Mouse (Mus musculus) testis, postnatal 10 days (tissue): Measurements from ENCODE around the gene Slmap.
"Not testable (repeated sequence)": the region's sequence is repeated elsewhere in the genome, so short reads cannot be mapped to it uniquely, and the experiment has no call there.

Source experiments
- DNase-seq: peaks from one replicate; pipeline ENCODE4 v3.0.0; 2021; ENCODE audit warnings: low spot score

The Slmap gene

DNA sequence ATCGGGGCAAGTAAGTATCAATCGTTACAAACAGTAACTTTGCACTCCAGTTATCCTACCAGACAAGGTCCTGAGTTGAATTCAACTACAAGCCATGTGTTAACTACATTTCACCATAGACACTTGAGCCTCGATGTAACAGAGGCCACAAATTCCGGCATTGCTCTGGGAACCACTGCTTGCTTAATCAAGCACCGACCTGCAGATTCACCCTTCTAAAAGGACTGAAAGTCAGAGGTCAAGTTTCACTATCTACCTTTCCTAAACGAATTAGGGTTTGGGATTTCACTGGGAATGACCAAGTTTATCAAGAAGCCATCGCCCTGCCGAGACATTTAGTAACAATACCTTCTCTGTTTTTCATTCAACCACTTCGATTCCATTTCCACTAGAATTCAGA lies 2.0 kb downstream of the Slmap start:
- no peak for DNase-seq

DNA sequence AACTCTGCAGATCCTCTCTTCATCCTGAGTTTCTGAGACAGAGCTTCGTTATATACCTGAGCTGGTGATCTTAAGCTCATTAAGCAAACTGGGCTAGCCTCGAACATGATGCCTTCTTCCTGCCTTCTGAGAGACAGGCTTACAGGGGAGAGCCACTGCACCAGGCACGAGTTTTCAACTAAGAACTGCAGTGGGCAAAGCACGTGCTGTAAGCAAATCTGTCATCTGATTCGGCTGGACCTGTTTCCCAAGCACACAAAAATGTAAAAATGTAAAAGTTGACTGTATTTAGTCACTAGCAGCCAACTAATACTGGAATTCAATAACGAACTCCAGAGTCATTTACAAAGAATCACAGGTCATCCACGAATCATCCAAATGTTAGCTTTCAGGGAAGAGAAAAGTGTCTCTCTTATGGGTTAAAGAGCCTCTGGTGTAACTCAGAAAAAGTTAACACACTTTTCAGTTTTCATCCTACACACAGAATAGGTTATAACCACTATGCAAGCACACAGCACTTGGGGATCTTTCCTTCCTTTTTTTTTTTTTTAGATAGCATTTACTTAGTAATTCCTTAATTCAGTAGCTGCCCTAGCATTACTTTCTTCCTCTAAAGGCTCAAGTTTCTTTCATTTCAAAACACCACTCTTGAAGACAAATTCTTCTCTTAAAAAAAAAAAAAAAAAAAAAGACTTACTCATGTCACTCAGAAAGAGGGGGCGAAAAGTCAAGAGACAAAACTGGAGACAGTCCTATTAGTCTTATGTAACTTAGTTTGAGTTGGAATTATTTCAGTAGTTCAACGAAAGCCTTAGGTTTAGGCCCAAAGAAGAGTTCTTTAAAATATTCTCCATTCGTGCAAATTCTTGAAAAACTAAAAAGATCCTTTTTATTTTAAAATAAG lies 3.1 kb downstream of the Slmap start:
- no peak for DNase-seq

DNA sequence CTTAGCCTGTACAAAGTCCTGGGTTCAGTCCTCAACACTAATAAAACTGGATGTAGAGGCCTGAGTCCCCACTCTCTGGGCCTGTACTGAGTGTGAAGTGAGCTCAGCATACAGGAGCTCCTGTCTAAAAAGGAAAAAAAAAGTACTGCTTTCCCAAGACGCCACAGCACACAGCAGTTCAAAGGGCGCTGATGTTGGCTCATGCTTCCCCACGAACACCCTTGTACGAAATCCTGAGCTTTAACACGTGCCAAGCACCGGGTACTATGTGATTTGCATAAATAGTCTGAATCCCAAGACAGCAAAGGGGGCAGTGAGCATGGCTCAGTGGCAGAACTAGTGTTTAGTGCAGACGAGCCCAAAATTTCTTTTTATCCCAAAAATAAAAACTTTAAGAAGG lies 4.4 kb downstream of the Slmap start:
- DNase-seq = no peak

DNA sequence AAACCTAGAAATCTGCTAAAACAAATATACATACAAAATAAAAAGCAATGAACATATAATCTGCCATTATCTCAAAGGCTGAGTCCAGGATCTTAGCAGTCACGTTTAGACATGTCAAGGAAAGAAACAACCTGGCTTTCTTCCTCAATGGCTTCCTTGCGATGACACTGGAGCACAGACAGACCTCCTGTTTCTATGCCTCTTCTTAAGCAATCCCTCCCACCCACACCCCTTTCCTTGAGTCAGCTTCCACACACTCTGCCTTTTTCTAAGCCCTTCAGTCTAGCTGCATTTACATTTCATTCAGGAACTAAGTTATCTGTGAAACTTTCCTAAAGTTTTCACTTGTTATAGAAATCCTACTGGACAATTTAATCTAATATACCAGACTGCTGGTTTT lies 6.4 kb downstream of the Slmap start:
- no peak for DNase-seq

DNA sequence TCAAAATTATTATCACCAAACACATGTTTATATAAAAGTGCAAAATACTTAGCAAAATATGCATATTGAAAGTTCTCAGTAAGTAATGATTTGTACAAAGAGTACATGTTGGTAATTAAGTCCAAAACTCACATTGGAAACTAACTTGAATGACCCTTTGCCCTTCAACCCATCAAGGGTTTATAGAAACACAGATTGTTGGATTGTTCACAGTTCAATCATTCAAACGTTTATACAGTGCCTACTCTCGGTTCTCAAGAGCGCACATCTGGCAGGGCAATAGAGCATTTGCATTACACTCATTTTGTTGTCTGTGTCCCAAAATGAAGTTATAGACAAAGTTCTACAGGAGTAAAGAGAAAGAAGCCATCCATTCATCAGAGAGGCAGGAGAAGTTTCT lies 8.8 kb downstream of the Slmap start:
- DNase-seq = no peak

DNA sequence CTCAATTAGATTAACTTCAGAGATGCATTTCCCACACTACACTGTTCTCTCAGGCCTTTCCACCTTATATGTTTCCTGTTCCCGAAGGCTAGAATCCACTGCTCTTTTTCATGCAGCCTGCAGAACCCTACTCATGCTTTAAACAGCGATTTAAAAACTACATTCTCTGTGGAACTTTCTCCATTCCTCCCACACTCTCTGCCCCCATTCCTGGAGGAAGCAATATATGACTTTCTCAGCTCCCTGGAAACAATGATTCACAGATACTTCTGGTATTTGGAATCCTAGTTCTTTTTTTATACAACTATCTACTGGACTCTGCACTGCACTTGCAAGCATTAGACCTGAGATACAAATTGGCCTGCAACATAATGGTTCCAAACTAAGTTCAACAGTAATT lies 11.6 kb downstream of the Slmap start:
- no peak for DNase-seq

DNA sequence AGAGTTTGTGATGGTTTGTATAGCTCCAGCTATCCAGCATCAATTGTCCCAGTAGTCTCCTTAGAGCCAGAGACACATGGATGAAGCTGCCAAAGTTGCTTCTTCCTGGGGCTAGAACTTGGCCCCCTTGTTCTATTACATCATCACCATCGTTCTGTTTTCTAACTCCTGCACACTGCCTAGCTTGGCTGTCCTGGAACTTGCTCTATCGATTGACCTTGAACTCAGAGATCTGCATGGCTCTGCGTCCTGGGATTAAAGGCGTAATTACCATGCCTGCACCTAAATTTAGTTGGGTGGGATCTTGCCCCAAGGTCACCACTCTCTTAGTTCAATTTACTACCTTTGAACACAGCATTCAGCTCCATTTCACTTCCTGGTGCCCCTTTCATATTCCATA lies 14.9 kb downstream of the Slmap start:
- no peak for DNase-seq

DNA sequence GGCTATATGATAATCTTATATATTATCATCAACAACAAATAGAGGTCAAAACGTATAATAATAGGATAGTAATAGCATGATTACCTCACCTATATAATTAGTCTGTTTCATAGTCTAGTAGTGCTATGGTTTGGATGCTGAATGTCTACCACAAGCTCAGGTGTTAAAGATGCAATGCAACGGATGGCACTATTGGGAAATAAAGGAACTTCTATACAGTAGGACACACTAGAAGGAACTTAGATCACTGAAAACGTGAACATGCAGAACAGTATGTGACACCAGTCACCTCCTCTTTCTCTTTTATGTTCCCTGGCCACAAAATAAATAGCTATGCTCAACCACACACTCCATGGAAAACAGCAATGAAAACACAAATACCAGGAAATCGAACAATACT lies 16.9 kb downstream of the Slmap start:
- no peak for DNase-seq

DNA sequence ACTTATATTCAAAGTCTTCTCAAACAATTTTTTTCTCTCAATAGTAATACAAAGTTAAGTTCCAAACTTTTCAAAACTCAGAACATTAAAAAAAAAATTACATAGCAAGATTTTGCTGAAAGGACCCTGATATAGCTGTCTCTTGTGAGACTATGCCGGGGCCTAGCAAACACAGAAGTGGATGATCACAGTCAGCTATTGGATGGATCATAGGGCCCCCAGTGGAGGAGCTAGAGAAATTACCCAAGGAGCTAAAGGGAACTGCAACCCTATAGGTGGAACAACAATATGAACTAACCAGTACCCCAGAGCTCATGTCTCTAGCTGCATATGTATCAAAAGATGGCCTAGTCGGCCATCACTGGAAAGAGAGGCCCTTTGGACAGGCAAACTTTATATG lies 18.5 kb downstream of the Slmap start:
- DNase-seq = not testable (repeated sequence)

DNA sequence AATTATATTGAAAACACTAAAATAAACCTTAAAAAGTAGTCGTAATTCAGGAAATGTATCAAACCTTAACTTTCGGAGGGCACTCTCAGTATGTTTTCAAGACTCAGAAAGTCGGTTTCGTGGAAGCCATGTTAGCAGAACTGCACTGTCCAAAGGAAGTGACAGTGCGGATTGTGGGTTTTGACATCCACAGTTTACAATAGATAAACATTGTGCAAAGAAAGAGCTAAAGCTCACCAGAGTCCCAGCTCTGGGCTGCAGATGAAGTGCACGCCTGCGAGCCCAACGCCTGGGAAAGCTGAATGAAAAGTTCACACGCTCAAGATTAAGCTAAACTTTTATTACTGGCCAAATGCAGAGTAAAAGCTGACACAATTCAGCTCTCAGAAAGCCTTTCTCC lies 18.9 kb downstream of the Slmap start:
- no peak for DNase-seq

DNA sequence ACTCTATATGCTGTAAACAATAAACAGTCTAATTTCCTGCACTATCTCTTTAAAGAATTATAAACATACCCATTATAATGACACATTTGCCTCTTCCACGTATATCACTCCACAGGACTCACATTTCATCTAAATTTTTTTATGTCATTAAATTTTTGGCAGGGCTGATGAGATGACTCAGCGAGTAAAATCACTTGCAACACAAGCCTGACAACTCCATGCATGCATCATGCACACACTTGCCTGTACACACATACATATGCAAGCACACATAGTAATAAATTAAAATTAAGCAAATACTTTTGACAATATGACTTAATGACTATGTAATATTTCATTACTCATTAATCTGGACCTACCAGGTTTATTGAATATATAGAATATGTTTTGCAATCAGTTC lies 24.2 kb downstream of the Slmap start:
- DNase-seq = no peak

DNA sequence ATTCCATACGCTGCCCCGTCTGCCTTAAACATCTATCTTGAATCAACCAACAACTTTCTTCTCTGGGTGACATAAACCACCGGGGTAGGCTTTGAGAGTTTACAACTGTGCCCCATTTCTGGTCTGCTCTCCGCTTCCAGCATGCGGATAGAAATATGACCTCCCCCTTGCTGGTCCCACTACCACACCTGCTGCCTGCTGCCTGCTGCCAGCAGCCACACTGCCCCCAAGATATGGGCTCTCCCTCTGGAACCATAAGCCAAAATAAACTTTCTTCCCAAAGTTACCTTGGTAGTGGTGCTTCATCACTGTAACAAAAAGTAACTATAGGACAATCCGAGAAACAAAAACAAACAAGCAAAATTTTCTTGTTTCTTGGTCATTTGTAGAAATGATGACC lies 26.6 kb downstream of the Slmap start:
- DNase-seq = no peak

DNA sequence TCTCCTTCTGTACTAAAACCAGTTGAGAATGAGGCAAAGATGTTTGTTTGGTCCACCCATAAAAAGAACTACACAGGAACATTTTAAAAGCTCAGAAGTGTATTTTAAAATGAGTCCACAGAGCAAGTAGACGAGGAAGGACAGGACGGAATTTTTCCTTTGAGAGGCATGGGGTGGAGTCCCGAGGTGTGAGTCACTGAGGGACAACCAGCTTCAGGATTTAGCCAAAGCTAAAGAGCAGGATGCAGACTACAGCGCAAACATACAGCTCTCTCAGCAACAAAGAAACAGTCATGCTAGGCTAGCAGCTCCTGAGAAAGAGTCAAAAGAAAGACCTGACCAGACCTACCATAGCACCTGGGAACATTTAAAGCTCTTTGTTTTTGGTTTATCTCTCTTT lies 27.4 kb downstream of the Slmap start:
- DNase-seq = no peak

DNA sequence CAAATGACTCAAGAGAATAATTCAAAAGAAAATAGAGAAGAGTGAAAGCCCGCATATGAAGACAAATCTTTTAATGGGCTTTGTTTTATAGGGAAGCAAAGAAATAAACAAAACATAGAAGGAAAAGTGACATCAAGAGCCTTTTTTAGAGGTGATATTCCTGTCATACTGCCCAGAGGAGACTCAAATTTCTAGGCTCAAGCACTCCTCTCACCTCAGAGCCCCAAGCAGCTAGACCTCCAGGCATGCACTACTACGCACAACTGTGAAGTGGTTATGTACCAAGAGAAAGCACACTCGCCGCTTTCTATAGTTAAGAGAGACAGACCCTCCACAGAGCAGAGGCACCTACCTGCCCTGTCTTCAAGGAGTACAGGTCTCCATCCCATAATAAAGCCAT lies 30.2 kb downstream of the Slmap start:
- no peak for DNase-seq

DNA sequence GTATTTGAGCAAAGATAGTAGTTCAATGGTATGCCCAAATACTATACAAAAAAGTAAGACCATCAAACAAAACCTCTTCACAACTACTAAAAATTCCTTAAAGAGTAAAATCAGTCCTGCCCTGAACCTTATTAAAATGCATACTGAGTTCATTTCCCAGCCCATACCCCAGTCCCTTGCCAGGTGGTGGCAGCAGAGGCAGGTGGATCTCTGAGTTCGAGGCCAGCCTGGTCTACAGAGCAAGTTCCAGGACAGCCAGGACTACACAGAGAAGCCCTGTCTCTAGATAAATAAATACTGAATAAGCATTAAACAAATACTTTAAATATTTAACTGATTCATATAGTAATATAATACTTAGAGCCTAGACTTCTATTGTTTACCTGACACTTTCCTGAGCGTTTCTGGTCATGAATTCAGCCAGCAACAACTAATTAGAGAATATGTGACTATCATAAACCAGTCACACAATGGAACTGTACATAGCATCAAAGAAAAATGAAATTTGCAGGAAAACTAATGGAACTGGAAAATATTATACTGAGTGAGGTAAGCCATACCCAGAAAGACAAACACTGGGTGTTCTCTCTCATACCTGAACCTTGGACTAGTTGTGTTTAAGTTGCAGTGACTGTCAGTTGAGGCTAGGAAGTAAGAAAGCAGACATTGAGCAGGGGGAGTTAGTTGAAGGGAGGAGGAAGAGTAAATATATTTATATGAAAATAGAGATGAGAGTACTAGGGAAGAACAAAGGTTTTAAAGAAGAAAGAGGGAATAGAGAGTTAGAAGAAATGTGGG lies 34.4 kb downstream of the Slmap start:
- no peak for DNase-seq

DNA sequence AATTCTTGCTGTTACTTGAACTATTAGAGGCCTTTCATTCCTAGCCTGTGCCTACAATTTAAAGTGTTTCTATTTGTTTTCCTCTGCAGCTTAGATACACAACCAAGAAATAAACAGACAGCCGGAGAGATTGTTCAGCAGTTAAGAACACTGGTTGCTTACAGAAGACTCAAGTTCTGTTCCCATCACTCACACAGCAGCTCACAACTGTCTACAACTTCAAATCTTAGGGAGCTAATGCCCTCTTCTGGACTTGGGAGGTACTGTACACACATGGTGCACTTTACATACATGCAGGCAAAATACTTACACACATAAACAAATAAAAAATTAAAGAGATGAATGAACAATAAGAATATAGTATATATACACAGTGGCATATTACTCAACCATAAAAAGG lies 39.7 kb downstream of the Slmap start:
- DNase-seq = no peak

DNA sequence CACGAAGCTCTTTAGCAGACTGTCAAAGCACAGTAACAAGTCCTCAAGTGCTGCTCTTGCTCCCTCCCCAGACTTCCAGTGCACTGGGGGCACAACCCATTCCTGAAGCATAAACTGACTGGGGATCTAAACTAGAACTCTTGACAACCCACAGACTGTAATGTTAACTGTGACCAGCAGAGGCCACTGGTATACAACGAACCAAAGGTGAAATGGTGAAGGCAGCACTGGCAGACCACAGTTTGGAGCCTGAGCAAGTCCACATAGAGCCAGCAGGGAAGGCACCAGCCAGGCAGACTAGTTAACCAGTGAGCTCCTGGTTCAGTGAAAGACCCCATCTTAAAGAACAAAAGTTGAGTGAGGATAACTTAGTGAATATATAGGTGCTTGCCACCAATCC lies 43.6 kb downstream of the Slmap start:
- DNase-seq = peak; percentile 77

DNA sequence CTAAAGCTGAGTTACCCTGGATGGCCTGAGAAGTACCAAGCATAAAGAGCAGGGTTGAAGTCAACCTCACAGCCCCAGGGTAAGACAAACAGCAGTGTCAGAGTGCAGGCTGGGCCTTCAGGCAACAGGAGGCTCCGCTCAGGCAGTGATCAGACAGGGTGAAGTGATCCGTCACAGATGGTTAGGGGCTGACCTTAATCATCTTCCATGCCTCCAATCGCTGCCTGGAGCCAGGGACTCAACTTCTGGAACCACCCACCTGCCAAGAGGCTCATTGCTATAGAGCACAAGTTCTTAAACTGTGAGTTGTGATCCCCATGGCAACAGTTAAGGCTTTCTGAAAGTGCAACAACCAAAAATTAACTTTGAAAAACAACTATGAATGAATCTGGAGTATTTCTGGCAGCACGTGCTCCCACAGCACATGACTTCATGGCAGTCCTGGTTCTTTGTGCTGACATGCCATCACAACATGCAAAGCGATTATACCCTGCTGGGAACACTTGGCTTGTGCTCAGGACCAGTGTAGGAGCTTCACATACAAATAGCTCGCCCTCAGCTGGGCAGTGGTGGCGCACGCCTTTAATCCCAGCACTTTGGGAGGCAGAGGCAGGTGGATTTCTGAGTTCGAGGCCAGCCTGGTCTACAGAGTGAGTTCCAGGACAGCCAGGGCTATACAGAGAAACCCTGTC lies 46.3 kb downstream of the Slmap start:
- DNase-seq = no peak

DNA sequence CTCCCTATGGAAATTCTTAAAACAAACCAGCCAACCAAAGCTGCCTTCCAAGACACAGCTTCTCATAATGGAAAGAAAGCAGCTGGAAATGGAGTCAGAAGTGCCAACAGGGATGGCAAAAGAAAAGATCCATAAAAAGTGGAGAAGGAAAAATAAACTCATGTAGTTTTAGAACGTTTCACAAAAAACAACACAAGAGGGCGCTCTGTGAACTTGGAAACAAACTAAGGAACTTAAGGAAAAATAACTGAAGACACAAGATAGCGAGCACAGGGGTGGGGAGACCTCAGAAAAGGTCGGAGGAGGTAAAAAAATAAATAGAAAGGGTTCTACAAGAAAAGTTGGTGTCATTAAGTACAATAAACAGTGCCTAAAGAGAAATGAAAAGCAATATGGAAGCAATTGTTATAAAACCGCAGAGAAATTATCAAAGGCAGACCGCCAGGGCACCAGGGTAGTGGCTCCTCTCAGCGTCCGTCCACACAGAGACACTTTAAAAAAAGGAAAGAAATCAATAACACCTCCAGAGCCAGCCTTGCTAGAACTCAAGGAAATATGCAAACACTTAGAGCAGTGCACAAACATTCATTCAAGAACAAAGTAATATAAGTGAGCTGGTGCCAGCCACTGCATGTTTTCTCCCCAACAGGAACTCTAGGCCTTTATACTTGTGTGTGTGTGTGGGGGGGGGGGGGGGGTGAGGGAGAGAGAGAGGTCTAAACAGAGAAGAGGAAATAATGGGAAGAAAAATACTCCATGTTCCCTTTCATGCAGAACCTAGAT lies 48.1 kb downstream of the Slmap start:
- no peak for DNase-seq

DNA sequence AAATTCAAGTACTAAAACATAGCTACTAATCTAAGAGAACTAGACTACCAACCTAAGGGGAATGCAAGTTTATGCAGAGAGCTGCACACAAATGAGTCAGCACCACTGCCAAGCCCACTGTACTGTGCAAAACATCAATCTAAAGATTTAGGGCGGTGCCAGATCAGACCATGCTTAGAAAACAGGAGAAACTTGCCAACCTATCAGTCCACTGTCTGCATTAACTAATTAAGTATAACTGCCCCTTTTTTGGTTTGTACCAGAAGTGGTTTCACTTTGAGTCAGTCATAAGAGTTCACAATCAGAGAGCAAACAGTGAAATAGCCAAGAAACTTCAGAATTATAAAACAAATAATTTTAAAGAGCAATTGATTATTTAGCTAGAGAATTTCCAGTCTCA lies 53.3 kb downstream of the Slmap start:
- no peak for DNase-seq

DNA sequence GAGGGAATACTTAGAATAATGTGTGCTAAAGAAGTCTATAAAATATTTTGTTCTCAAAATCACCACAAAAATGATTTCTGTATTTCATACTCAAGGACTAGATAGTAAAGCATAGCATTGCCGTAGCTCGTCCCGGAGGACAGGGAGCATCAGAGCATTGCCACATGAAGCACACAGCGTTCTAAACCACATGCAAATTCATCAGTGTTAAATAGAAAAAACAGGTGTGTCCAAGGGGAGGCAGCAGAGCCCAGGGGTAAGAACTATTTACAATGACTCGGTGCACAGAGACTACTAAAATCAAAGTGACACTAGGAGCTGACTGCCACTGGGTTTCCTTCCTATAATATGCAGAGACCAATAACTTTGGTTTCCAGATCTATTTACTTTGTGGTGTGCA lies 57.0 kb downstream of the Slmap start:
- DNase-seq = no peak

DNA sequence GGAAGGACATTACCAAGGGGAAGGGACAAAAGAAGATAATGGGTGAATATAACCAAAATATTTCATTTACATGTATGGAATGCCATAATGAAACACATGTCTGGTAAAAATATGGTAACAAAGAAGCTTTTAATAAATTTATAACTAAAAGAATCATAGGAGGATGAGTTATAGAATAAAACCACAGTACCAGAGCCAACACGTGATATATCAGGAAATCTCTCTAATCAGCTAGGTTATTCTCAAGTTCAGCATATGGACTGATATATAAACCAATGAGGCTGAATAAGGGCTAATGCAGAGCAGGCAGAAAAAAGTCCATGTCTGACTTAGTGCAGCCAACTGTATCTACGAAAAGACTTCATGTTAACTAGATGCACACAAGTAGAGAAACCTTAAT lies 58.3 kb downstream of the Slmap start:
- DNase-seq = no peak
